Mouse (Mus musculus): ENCODE results near the gene Ccn6.

DNA sequence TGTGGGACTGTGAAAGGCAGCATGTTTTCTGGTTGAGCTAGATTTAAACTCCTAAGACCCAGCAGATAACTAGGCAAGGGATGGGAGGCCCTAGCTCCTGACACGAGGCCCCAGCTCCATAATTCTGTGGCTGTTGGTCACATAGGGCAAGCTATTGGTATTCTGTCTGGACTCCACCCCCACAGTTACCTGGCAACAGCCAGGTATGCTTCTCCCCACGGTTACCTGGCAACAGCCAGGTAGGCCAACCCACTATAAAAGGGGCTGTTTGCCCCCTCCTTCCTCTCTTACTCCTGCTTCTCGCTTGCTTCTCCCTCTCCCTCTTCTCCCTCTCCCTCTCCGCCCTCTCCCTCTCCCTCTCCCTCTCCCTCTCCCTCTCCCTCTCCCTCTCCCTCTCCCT, 38.9 kb upstream of the Ccn6 start:
- TF ChIP-seq CTCF (IDR thresholded peaks at IDR 0.05; ENCODE audit: extremely low read depth, insufficient read depth, low read length) (no peak), POLR2A (IDR thresholded peaks at IDR 0.05; ENCODE audit: extremely low read depth, insufficient read depth, low read length) (no peak)
